Mouse (Mus musculus) hematopoietic stem cell, adult 5-6 weeks (primary cell): ENCODE measurements at regions not wholly inside any gene's neighbourhood (a gene's known extent, or its start where the extent isn't known, plus 50 kb on each side); places are given as distances from the start of the nearest gene placed in this dataset.

Source experiments
- ATAC-seq, 2 experiments: fragments of 125-278 bp in 1 of 2; replicated peaks in 1 of 2; 2 replicates each; pipeline ENCODE4 v1.8.0; 2016 to 2017; ENCODE audit warnings: inconsistent platforms in 2 of 2, mild to moderate bottlenecking in 2 of 2, moderate number of reproducible peaks in 2 of 2, low read depth in 1 of 2, moderate TSS enrichment in 1 of 2; ENCODE audit not compliant: low FRiP score in 2 of 2, poor library complexity in 2 of 2, severe bottlenecking in 2 of 2, insufficient read depth in 1 of 2, low TSS enrichment in 1 of 2

DNA sequence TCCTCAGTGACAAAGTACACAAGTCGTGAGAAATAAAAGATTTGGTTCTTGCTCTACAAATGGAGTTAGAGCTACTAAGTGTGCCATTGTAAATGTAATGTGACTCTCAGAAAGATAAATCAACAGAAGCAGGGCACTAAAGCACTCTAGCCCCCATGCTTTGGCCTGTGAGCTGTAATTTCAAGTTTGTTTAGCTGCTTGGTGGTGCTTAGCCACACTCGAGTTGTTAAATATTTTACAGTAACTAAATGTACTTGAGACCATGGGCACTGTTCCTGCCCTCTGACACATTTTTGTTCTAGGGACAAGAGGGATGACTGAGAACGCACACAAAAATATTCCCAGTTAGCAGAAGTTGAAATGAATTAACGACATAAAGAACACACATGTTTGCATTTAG is 214.6 kb upstream of the Gmds start:
- ATAC-seq: no peak

DNA sequence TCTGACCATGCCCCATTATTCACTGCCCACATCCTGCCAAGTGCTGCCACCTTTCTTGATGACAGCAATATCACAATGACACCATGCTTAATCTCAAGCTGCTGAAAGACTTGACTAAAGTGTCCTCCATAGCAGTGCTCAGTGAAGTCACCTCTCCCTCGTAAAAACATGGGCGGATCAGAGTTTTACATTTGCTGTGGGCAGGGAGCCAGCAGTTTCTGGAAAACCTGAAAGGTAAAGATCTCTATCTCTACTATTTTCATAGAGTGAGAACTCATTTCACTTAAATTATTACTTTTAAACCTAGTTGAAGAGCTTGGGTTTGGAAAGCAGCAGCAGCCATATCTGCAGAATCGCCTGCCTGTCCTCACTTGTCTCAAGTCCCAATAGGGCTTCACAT is 211.6 kb upstream of the Gmds start:
- ATAC-seq: no peak

DNA sequence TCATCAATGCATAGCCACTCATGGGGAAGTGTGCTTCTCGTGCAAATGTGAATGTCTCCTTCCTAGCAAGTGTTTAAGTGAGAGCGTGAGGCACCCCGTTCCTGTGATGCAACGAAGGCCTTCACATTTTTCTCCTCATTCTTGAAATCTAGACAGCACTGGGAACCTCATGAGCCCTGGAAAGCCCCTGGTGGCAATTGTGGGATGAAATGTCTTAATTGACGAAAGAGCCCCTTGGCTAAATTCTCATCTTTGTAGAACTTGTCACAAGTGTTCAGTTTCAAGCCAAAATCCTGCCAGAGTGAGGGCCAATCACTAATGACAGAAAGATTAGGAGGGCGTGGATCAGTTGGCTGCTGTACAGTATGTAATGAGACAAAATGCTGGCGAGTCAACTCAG is 208.6 kb upstream of the Gmds start:
- ATAC-seq: no peak

GRCm38 (mm10) chr13:32544986-32545740 is 206.6 kb upstream of the Gmds start:
- ATAC-seq: peak; percentile 87 to 92

- ATAC-seq: no peak
These were observed 203.1 kb upstream of the Gmds start for GRCm38 (mm10) chr13:32541611-32542010.

GRCm38 (mm10) chr13:32536241-32536640 is 197.7 kb upstream of the Gmds start:
- no peak for ATAC-seq

GRCm38 (mm10) chr13:32535602-32536001 is 197.1 kb upstream of the Gmds start:
- ATAC-seq: no peak

DNA sequence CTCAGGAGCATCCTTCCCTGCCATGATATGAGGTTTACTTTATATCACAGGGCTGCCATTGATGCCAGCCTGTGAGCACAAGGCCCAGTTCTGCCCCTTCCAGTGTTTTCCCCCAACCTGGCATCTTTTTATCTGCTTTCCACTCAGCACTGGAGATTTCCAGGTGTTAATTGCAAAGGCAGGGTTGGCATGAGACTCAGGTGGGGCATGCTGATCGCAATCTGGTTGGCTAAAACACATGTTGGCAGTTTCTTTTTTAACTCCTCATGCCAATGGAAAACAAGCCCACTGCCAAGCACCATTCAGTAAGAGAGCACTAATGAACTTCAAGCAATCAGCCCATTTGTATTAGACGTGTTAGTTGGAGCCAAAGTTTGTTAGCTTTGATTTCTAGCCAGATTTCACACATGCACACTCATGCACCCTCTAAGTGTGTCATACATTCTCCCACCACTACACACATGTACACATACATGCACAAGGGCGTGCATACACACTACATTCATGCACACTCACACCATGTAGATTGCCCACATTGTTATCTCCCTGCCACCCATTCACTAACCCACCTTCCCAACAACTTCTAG is 192.5 kb upstream of the Gmds start:
- no peak for ATAC-seq

- no peak for ATAC-seq
These were observed 180.2 kb upstream of the Gmds start for GRCm38 (mm10) chr13:32518611-32519344.

DNA sequence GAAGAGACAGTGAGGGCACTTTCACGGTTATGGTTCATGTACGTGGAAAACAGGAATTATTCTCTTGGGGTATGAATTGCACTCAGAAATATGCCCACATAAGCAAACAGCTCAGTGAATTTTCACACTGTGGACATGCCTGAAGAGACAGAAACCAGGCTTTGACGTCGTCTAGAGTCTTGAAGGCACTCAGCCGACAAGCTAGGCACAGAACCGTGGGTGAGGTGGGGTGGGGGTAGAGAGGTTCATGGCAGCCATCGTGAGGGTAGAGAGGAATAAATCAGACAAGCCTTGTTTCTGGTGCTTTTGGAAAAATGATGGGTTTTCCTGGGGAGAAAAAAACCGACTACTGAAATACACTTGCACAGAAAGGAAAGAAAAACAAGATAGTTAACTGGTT is 179.0 kb upstream of the Gmds start:
- ATAC-seq: no peak

- no peak for ATAC-seq
These were observed 170.9 kb upstream of the Gmds start for GRCm38 (mm10) chr13:32509231-32510023.

DNA sequence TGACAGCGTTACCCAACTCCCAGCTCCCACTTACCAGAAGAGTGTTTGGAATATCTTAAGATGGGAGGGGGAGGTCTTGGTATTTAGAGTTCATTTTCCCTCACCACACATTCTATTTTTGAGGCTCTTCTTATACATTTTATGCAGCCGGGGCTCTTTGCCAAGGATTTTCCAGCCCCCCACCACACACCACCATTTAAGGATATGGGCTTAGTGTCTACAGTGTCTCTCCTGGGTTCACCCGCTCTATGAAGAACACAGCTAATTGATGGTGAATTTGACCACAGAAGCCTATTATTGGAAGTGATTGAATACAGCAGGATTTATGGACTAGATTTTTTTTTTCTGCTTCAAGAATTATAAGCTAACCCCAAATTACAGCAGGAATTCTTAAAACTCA is 169.9 kb upstream of the Gmds start:
- no peak for ATAC-seq

- ATAC-seq: no peak
These were observed 169.3 kb upstream of the Gmds start for GRCm38 (mm10) chr13:32507825-32508224.

DNA sequence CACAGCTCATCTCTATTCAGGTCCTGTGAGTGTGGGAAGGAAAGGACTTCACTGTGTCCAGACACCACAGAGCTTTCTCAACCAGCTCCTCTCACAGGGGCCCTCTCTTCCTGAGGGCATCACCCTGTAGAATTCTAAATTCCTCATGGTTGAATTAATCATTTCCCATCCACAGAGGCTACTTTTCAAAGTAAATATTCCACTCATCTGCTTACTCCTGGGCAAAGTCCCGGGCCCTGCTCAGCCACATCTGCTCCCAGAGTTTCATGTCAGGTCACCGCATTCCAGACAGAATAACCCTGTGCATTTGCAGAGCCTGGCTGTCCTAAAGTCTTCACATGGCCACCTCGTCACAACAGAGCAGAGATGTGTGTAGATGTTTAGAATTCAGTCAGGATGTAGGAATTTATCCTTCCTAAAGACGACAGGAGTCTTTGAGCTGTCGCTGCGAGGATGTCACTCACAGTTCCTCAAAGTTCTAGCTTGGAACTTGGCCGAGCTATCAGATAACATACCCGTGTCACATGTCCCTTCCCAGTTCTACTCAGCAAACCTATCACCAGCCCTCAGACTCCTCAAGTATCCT is 159.8 kb upstream of the Gmds start:
- ATAC-seq: no peak

DNA sequence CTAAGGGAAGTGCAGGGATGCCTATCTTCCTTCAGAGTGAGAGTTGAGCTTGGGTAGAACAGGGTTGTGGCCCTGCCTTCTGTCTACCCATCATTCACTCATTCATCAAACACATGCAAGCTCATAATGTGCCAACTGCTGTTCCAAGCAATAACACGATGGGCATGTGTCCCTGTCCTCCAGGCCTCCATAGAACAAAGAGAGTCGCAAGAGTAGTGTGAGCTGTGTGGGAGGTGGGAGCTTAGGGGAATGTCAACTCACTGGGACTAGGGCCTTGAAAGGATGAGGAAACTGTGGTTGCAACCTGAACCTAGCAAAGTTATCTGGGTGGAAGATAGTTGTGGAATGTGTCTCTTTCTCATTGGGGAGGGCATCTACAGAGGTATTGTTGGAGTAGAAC is 157.7 kb upstream of the Gmds start:
- ATAC-seq: no peak

GRCm38 (mm10) chr13:32495063-32495462 is 156.5 kb upstream of the Gmds start:
- peak; percentile 32 to 55; a peak in 3 of 4 replicates for ATAC-seq

- no peak for ATAC-seq
These were observed 155.3 kb upstream of the Gmds start for GRCm38 (mm10) chr13:32493806-32494205.
